Mouse (Mus musculus): Measurements from ENCODE around the gene Efnb3. TPM values are rescaled to one million over a fixed set of nuclear protein-coding genes. Genes with fewer than 3 reads are reported as not detected.

Efnb3 gene
- total and polyA plus RNA-seq, 3 experiments, result 0.23 to 0.72 TPM; not detected in 1

- TF ChIP-seq ZMIZ1 (IDR thresholded peaks at IDR 0.05; ENCODE audit: low read depth, low read length), result peak; percentile 100
- TF ChIP-seq MAZ (IDR thresholded peaks at IDR 0.05; ENCODE audit: low read depth, low read length), result peak; percentile 93; the same call in 1 of the 2 replicates
- TF ChIP-seq EP300 (IDR thresholded peaks at IDR 0.05; ENCODE audit: low read depth in 1 of 2, low read length in 2 of 2), result peak in 1 of 2 experiments; percentile 54; a peak in 2 of 4 replicates
- peak; percentile 57; the same call in 1 of the 2 replicates for TF ChIP-seq MYC (IDR thresholded peaks at IDR 0.05; ENCODE audit: low read depth, low read length)
- 0 out of 2 replicates have a peak, but pooled peaks have one; percentile 28 for TF ChIP-seq UBTF (IDR thresholded peaks at IDR 0.05; ENCODE audit: borderline replicate concordance, insufficient read depth, low read depth, low read length)
- TF ChIP-seq USF1 (IDR thresholded peaks at IDR 0.05; ENCODE audit: low read depth, low read length), result 0 out of 2 replicates have a peak, but pooled peaks have one; percentile 51
- TF ChIP-seq ETS1 (IDR thresholded peaks at IDR 0.05; ENCODE audit: low read depth, low read length), result peak; percentile 69
- TF ChIP-seq ZKSCAN1 (IDR thresholded peaks at IDR 0.05; ENCODE audit: low read depth, low read length), result no peak
- peak; percentile 71 for TF ChIP-seq HCFC1 (IDR thresholded peaks at IDR 0.05; ENCODE audit: low read depth, low read length)
- peak; percentile 98 for TF ChIP-seq NELFE (IDR thresholded peaks at IDR 0.05; ENCODE audit: low read depth, low read length)
- TF ChIP-seq CTCF (IDR thresholded peaks at IDR 0.05 in 2 of 3, conservative IDR thresholded peaks at IDR 0.05 in 1 of 3; ENCODE audit: control insufficient read depth in 1 of 3, insufficient read depth in 1 of 3, low read depth in 2 of 3, low read length in 3 of 3, poor library complexity in 1 of 3, severe bottlenecking in 1 of 3), result no peak
- TF ChIP-seq E2F4 (IDR thresholded peaks at IDR 0.05; ENCODE audit: borderline replicate concordance, low read depth, low read length), result no peak
Observed at GRCm38 (mm10) chr11:69605726-69606490, 45.9 kb upstream of the Efnb3 start, which contains the start of gene Atp1b2 (continued).

DNA sequence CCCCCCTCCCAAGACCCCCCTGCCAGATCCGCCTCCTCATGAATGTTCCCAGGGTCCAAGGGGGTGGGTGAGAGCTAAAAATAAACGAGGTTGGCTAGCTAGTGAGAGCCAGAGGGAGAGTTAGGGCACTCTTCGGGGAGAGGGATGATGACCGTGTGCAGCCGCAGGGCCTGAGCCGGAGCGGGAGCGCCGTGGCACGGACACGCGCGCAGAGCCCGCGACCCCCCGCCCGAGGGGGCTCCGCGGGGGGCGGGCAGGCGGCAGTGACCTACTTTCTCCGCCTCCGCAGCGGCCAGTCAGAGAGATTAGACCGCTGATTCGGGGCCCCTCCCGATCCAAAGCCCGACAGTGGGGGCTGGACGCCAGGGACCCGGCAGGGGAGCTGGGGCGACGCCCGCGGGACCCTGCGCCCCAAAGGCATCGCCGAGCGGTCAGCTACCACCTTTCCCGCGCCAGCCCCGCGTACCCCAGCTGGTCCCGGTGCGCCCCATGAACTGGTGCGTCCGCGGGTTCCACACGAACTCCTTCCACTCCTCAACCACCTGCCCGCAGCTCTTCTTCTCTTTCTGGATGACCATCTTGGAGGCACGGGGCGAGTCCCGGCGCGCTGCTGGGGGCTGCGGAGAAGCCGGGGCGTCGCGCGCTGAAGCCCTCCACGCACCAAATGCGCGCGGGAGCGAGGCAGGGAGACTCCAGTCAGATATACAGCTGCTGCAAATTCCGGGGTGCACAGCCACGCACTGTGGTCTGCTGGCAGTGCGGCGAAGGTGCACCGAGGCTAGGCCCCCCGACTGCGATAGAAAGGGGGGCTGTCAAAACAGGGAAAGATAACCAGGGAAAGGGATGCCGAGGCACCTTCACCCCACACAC, 45.0 kb upstream of the Efnb3 start:
- no peak for DNase-seq (ENCODE audit: low read depth, low spot score)
- peak overlapping the region; percentile 73 for H3K9ac ChIP-seq (ENCODE audit: control insufficient read depth, low read depth, low read length, poor library complexity, severe bottlenecking)
- no peaks in the 10 kb centered on the region for H3K27me3 ChIP-seq (ENCODE audit: control insufficient read depth in 1 of 2, insufficient read depth in 2 of 2, low read length in 2 of 2)
- H3K36me3 ChIP-seq (ENCODE audit: control insufficient read depth in 1 of 2, insufficient read depth in 2 of 2, low read length in 2 of 2), result peaks cover 1 to 37% of the 10 kb centered on the region in 2 experiments; a peak in 3 of 4 replicates
- H3K4me1 ChIP-seq (ENCODE audit: control insufficient read depth in 1 of 2, insufficient read depth in 2 of 2, low read length in 2 of 2), result peaks cover 32 to 58% of the 10 kb centered on the region in 2 experiments
- H3K4me3 ChIP-seq (ENCODE audit: control insufficient read depth in 1 of 2, insufficient read depth in 1 of 2, low read depth in 2 of 2, low read length in 2 of 2), result peak overlapping the region; percentile 56 to 80
- peak overlapping the region; percentile 50 for H3K27ac ChIP-seq (ENCODE audit: control insufficient read depth, low read depth, low read length)
- peaks cover 6% of the 10 kb centered on the region for H3K79me2 ChIP-seq (ENCODE audit: control insufficient read depth, insufficient read depth, low read length, poor library complexity)
- no peaks in the 10 kb centered on the region for H3K9me3 ChIP-seq (replicated peaks; ENCODE audit: insufficient read depth, low read length)
- TF ChIP-seq CHD1 (IDR thresholded peaks at IDR 0.05; ENCODE audit: low read depth, low read length), result no peak; the same call in 1 of the 2 replicates
- peak in 1 of 2 experiments; percentile 11; a peak in 1 of 4 replicates for TF ChIP-seq EP300 (IDR thresholded peaks at IDR 0.05; ENCODE audit: low read depth in 1 of 2, low read length in 2 of 2)
- no peak for TF ChIP-seq POLR2AphosphoS5 (IDR thresholded peaks at IDR 0.05; ENCODE audit: borderline replicate concordance, low read depth, low read length)
- TF ChIP-seq GABPA (IDR thresholded peaks at IDR 0.05; ENCODE audit: low read depth, low read length), result no peak
- TF ChIP-seq MXI1 (IDR thresholded peaks at IDR 0.05; ENCODE audit: low read depth, low read length), result peak; percentile 51; the same call in 1 of the 2 replicates
- TF ChIP-seq CHD2 (IDR thresholded peaks at IDR 0.05; ENCODE audit: low read length), result no peak
- no peak for TF ChIP-seq POLR2A (IDR thresholded peaks at IDR 0.05; ENCODE audit: control insufficient read depth in 1 of 2, insufficient read depth in 1 of 2, low read depth in 1 of 2, low read length in 2 of 2, poor library complexity in 1 of 2)
- TF ChIP-seq NELFE (IDR thresholded peaks at IDR 0.05; ENCODE audit: low read depth, low read length), result no peak
- TF ChIP-seq MAZ (IDR thresholded peaks at IDR 0.05; ENCODE audit: low read depth, low read length), result peak; percentile 64; the same call in 1 of the 2 replicates
- TF ChIP-seq BHLHE40 (IDR thresholded peaks at IDR 0.05; ENCODE audit: borderline replicate concordance, low read depth, low read length), result no peak
- TF ChIP-seq TCF12 (IDR thresholded peaks at IDR 0.05; ENCODE audit: low read depth, low read length), result 0 out of 2 replicates have a peak, but pooled peaks have one; percentile 18
- no peak for TF ChIP-seq ELF1 (IDR thresholded peaks at IDR 0.05; ENCODE audit: low read depth, low read length)
- TF ChIP-seq SIN3A (IDR thresholded peaks at IDR 0.05; ENCODE audit: low read length), result 0 out of 2 replicates have a peak, but pooled peaks have one; percentile 47
- TF ChIP-seq SMC3 (IDR thresholded peaks at IDR 0.05; ENCODE audit: low read depth, low read length), result no peak
- no peak for TF ChIP-seq ZMIZ1 (IDR thresholded peaks at IDR 0.05; ENCODE audit: low read depth, low read length)
- TF ChIP-seq HCFC1 (IDR thresholded peaks at IDR 0.05; ENCODE audit: low read depth, low read length), result no peak
- no peak for TF ChIP-seq MYB (IDR thresholded peaks at IDR 0.05; ENCODE audit: low read depth, low read length)
- no peak for TF ChIP-seq POLR2AphosphoS2 (IDR thresholded peaks at IDR 0.05; ENCODE audit: low read length)
- TF ChIP-seq CTCF (IDR thresholded peaks at IDR 0.05 in 2 of 3, conservative IDR thresholded peaks at IDR 0.05 in 1 of 3; ENCODE audit: control insufficient read depth in 1 of 3, insufficient read depth in 1 of 3, low read depth in 2 of 3, low read length in 3 of 3, poor library complexity in 1 of 3, severe bottlenecking in 1 of 3), result no peak
- no peak for TF ChIP-seq MYC (IDR thresholded peaks at IDR 0.05; ENCODE audit: low read depth, low read length)
- TF ChIP-seq RCOR1 (IDR thresholded peaks at IDR 0.05; ENCODE audit: low read depth, low read length), result no peak
- TF ChIP-seq KAT2A (conservative IDR thresholded peaks at IDR 0.05; ENCODE audit: low read depth, low read length), result no peak
- TF ChIP-seq NRF1 (IDR thresholded peaks at IDR 0.05; ENCODE audit: insufficient read depth, low read depth, low read length, poor library complexity, severe bottlenecking), result no peak
- TF ChIP-seq ZNF384 (IDR thresholded peaks at IDR 0.05; ENCODE audit: low read depth, low read length), result no peak

Measured in MEL (cell line).